Mouse (Mus musculus) ES-Bruce4 (cell line): ENCODE results near the gene Plcxd1.

Source experiments
- CTCF ChIP-seq: IDR thresholded peaks from one replicate; pipeline ENCODE4 v1.8.1; 2011; ENCODE audit warnings: low read depth, low read length
- POLR2A ChIP-seq: IDR thresholded peaks from one replicate; pipeline ENCODE4 v1.8.1; 2011; ENCODE audit warnings: low read length; ENCODE audit not compliant: insufficient read depth

GRCm38 (mm10) chr5:110140424-110140823, 40.7 kb downstream of the Plcxd1 start:
- TF ChIP-seq POLR2A (no peak), CTCF (no peak)
